Mouse (Mus musculus): ENCODE measurements around the gene Pdia4.

GRCm38 (mm10) chr6:47792533-47792932 is 20.7 kb downstream of the Pdia4 start:
- TF ChIP-seq CTCF (conservative IDR thresholded peaks at IDR 0.05; ENCODE audit: insufficient read depth, insufficient read length, low read depth, low read length) (no peak), POLR2A (IDR thresholded peaks at IDR 0.05; ENCODE audit: low read depth, low read length) (no peak)
